ENCODE assay signal across 8 mouse cellular contexts in genomic region chr7:100536804-100537518, GRCm38 (mm10). TPM values are rescaled to one million over a fixed set of nuclear protein-coding genes. Genes with fewer than 3 reads are reported as not detected.
DNase-seq lines count a peak whose midpoint lies in the region; ATAC-seq lines count a peak whose summit lies in the region.

TSS of gene Coa4 (plus strand) at chr7:100537071.

- H3K4me3 ChIP-seq in heart, embryonic 14.5 days (ENCODE audit: control insufficient read depth in 1 of 2, insufficient read depth in 1 of 2, low read depth in 1 of 2, low read length in 2 of 2): peak within 1 kb of the TSS; percentile 59 to 66
- peak within 1 kb of the TSS; percentile 79 for H3K4me3 ChIP-seq in liver, embryonic 13.5 days (replicated peaks)
- H3K4me3 ChIP-seq in stomach, embryonic 16.5 days (replicated peaks; ENCODE audit: low read length): peak within 1 kb of the TSS; percentile 85

- peak; percentile 85 for DNase-seq in c-Kit-negative CD71-positive TER-119-positive erythroid progenitor cells, embryonic 14.5 days (ENCODE audit: low read depth, low spot score)
- peak; percentile 89 for DNase-seq in fibroblast of lung, adult 2 months (ENCODE audit: low read depth)
- peak; percentile 91 for DNase-seq in kidney, postnatal 14 days
- DNase-seq in liver, embryonic 13.5 days: peak; percentile 78
- peak; percentile 91 for DNase-seq in neural tube, embryonic 10.5 days (ENCODE audit: extremely low spot score, low spot score)

- peak; percentile 100 for ATAC-seq in CD4-positive, CD25-positive, alpha-beta regulatory T cell, adult 4 months
- peak; percentile 98 for ATAC-seq in heart, embryonic 14.5 days (ENCODE audit: insufficient number of reproducible peaks, insufficient read depth, low FRiP score, low read depth)
- peak; percentile 99 for ATAC-seq in liver, embryonic 13.5 days (ENCODE audit: low read depth)
- peak; percentile 98 for ATAC-seq in stomach, embryonic 16.5 days (ENCODE audit: insufficient read depth, low FRiP score)

- H3K9ac ChIP-seq in heart, embryonic 14.5 days (ENCODE audit: low read length): peak within 1 kb of the TSS; percentile 76
- H3K9ac ChIP-seq in liver, embryonic 13.5 days: peak within 1 kb of the TSS; percentile 80
- peak within 1 kb of the TSS; percentile 93 for H3K9ac ChIP-seq in stomach, embryonic 16.5 days (ENCODE audit: low read length)

- H3K27ac ChIP-seq in heart, embryonic 14.5 days (replicated peaks in 1 of 2; ENCODE audit: control insufficient read depth in 1 of 2, insufficient read depth in 1 of 2, low read depth in 2 of 2, low read length in 2 of 2): peak within 1 kb of the TSS; percentile 59 to 62
- peak within 1 kb of the TSS; percentile 83 for H3K27ac ChIP-seq in liver, embryonic 13.5 days
- H3K27ac ChIP-seq in stomach, embryonic 16.5 days (ENCODE audit: low read length): peak within 1 kb of the TSS; percentile 95

- peaks cover 18% of the 10 kb centered on the region for H3K36me3 ChIP-seq in heart, embryonic 14.5 days (ENCODE audit: control insufficient read depth, insufficient read depth, low read length)
- peaks cover 17% of the 10 kb centered on the region for H3K36me3 ChIP-seq in liver, embryonic 13.5 days
- H3K36me3 ChIP-seq in stomach, embryonic 16.5 days (ENCODE audit: control insufficient read depth, insufficient read depth, low read length): peaks cover 13% of the 10 kb centered on the region

- H3K4me2 ChIP-seq in heart, embryonic 14.5 days (ENCODE audit: low read length): peak within 1 kb of the TSS; percentile 68
- H3K4me2 ChIP-seq in liver, embryonic 13.5 days: peak within 1 kb of the TSS; percentile 77
- H3K4me2 ChIP-seq in stomach, embryonic 16.5 days (ENCODE audit: low read depth, low read length): peak within 1 kb of the TSS; percentile 64

- no peaks in the 10 kb centered on the region for H3K9me3 ChIP-seq in heart, embryonic 14.5 days (ENCODE audit: control insufficient read depth, low read length)
- H3K9me3 ChIP-seq in liver, embryonic 13.5 days (replicated peaks): no peaks in the 10 kb centered on the region
- no peaks in the 10 kb centered on the region for H3K9me3 ChIP-seq in stomach, embryonic 16.5 days (replicated peaks; ENCODE audit: control insufficient read depth, low read length)

- H3K4me1 ChIP-seq in heart, embryonic 14.5 days (ENCODE audit: control insufficient read depth in 2 of 2, insufficient read depth in 2 of 2, low read length in 2 of 2): peaks cover 2 to 4% of the 10 kb centered on the region in 2 experiments
- peaks cover 19% of the 10 kb centered on the region for H3K4me1 ChIP-seq in liver, embryonic 13.5 days (replicated peaks)
- peaks cover 10% of the 10 kb centered on the region for H3K4me1 ChIP-seq in stomach, embryonic 16.5 days (ENCODE audit: control insufficient read depth, insufficient read depth, low read length)

- no peaks in the 10 kb centered on the region for H3K27me3 ChIP-seq in heart, embryonic 14.5 days (ENCODE audit: control insufficient read depth, insufficient read depth, low read length)
- H3K27me3 ChIP-seq in liver, embryonic 13.5 days: no peaks in the 10 kb centered on the region
- no peaks in the 10 kb centered on the region for H3K27me3 ChIP-seq in stomach, embryonic 16.5 days (ENCODE audit: control insufficient read depth, insufficient read depth, low read length)

- 1% methylated on average over 33 of the region's 33 CpGs for WGBS in heart, embryonic 14.5 days
- WGBS in liver, embryonic 13.5 days (ENCODE audit: insufficient replicate concordance): under 1% methylated on average over 33 of the region's 33 CpGs
- WGBS in stomach, embryonic 16.5 days: under 1% methylated on average over 33 of the region's 33 CpGs

RNA-seq across cellular contexts. Expression of gene Coa4, which starts in this region (rescaled TPM):
- polyA plus RNA-seq in CD4-positive, CD25-positive, alpha-beta regulatory T cell, adult 4 months (2017; shearing (Covaris generic)): 10 to 100 TPM; 22.0 to 29.5 TPM
- polyA plus RNA-seq in heart, embryonic 14.5 days (2014; fragmentation: Nextera tagmentation; extraction: Ambion mirVana): 22.8 and 26.6 TPM in 2 replicates
- polyA plus RNA-seq in liver, embryonic 13.5 days (2015; fragmentation: Nextera tagmentation; extraction: Ambion mirVana): 14.0 and 14.3 TPM in 2 replicates
- 28.6 and 34.3 TPM in 2 replicates for polyA plus RNA-seq in stomach, embryonic 16.5 days (2015; fragmentation: Nextera tagmentation; extraction: Ambion mirVana)

Comparison
In these comparisons a context has a peak if more than half of its experiments do, and no peak if none do; other contexts are left out.
1. Peak in every context shown above with its lines: DNase-seq, ATAC-seq, H3K4me3 ChIP-seq and H3K27ac ChIP-seq.